Mouse (Mus musculus): Measurements from ENCODE around the gene L1cam.

The L1cam gene

DNA sequence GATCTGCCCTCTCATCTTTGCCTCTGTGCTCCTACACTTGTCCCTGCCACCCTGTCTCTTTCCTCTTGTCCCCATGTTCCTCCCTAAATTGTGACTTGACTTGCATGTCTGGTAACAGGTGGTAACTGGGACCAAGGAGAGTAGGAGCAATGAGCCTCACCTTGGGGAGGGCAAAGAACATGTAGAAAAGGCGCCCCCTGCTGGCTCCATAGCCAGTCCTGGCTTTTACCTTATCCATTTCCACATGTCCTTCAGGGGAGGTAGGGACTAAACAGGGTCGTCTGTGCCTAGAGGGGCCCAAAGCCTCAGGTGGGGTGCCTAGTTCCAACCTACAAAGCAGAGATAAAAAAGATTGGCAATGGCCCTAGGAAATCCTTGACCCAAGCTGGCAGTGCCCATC, at the start of gene L1cam:
Gene L1cam (minus strand): TSS at position 387 of the 400 bp plus-strand sequence.
- no peak for DNase-seq (ENCODE audit: low spot score)

DNA sequence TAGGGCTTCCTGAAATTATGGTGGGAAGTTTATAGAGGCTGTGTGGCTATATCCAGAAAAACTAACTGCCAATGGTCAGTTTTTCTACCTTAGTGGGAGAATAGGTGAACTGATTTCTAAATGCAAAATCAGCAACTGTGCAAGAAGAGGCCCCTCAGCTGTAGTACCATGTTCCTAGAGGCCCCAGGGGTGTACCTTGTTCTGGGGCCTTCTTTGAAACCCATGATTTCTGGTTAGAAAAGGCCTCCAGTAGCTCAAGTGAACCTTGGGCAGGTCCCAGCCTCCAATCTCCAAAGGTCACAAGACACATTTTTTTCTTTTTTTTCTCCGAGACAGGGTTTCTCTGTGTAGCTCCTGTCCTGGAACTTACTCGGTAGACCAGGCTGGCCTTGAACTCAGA, 46.4 kb upstream of the L1cam start:
- DNase-seq (ENCODE audit: low spot score) = no peak

DNA sequence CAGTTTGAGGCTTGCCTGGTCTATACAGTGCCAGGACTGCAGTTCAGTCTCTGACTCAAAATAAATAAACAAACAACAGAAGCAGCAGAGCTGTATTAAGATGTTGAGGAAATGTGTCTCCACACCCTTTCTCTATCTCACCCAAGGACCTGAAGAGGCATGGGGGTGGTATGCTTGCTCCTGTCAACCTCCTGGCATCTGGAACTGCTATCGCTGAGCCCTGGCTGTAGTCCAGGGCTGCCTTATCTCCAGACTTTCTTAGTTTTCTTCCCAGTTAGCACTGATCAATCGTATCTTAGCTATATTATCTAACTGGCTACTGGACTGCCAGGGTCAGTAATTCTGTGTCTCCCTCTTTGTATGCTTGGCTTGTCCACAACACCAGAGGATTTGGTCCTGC, 46.0 kb upstream of the L1cam start:
- no peak for DNase-seq (ENCODE audit: low spot score)

DNA sequence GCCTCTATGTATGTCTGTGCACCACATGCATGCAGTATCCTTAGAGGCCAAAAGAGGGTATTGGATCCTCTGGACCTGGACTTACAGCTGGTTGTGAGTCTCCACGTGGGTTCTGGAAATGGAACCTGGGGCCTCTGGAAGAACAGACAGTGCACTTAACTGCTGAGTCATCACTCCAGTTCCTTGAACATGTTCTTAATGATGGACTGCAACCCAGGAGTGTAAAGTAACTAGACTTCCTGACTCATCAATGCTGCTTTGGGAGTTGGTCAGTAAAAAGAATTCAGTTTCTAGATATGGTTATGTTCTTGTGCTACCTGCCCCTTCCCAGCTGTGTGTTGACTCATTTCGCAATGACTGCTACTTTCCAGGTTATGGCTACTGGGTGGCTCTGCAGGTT, 36.0 kb upstream of the L1cam start:
- no peak for DNase-seq (ENCODE audit: low spot score)

DNA sequence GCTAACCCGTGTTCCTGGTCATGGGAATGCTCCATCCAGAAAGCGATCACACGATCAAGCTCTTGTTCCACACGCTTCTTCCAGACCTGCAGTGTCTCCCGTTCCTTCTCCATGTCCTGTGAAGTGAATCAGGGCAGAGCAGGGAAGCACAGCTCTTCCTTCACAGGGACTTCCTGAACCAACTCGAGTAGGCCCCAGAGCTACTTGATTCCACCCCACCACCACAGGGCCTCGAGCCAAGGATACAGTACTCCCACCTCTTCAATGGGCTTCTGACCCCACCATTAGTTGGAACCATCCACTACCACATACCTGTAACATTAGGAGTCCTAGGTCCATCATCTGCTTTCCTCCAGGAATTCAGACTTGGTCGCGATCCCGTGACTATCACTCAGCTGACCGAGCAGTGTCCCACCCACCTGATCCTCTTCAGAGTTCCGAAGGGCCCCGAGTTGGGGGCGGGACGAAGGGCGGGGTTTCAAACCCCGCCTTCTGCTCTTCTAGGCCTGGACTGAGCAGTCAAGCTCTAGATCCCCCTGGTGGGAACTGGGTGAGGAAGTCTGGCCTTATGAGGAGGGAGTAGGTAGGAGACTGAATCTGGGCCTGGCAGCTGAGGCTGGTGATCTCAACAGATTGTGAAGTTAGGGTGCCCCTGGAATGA, 34.6 kb upstream of the L1cam start, which contains the start of gene Renbp:
Gene Renbp (minus strand): TSS at position 449 of the 661 bp plus-strand sequence.
- DNase-seq (ENCODE audit: low spot score) = no peak

DNA sequence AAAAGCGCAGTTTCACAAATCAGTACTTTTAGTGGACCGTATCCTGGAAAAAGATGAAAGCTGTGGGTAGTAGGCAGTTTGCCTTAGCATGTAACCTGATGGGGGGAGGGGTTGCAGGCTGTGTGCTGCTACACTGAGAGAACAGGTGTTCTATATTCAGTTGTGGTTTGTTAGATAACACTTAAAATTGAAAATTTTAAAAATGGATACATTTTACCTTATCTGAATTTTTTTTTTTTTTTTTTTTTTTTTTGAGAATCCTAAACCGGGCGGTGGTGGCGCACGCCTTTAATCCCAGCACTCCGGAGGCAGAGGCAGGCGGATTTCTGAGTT, 26.6 kb upstream of the L1cam start:
- DNase-seq (ENCODE audit: low spot score) = no peak

DNA sequence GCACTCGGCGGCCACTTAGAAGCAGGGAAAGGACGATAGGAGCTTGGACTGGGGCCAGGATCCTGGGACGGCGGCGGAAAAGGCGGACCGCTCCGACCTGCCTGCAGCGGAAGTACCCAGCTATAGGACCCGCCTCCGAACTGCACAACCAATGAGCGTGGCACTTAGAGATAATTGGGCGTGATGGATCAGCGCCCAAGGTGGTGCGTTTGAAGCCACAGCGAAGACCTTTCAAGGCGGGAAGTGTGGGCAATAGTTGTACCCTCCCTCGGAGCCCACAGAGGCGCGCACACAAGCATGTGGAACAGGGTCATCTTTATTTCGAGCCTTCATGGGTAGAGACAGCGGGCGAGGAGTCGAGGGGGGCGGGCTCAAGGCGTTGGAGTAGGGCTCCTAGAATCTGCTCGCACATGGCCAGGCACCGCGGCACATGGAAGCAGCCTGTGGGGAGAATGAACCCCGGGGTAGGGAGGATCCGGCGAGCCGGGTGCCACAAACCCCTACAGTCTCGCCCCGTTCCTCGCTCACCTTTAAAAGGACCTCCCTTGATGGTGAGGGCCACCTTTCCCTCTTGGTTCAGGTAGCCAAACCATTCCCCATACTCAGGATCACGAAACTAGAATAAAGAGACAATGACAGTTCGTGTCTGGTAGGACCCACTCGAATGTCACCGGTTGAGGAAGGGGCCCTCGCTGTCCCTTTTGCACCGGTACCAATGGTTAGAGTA, 26.1 kb upstream of the L1cam start, which contains the start of the genes Arhgap4 and Naa10:
Gene Arhgap4 (minus strand): TSS at position 48 of the 727 bp plus-strand sequence.
Gene Naa10 (minus strand): TSS at position 122 of the 727 bp plus-strand sequence.
- DNase-seq (ENCODE audit: low spot score) = peak; percentile 42

DNA sequence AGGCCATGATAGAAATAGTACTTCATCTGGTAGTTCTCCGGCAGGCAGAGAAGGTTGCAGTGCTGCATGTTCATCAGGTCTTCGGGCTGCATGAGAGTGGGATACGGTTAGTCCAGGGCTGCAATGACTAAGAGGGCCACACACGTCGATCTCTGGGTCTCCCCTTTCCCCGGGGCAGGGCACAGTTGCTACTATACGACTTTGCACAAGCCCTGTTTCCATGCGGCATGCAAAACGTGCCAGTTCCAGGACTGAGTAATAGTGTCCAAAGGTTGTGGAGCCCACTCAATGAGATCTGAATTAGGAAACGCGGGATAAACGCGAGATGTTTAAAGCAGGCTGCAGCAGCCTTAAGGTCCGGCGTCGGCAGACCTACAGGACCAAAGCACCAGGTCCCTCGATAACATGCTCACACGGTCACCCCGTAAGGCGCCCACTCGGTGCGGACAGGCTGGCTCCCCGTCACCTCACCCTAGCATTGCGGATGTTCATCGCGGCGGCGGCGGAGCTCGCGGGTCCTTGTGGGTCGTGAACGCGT, 25.4 kb upstream of the L1cam start:
- no peak for DNase-seq (ENCODE audit: low spot score)

DNA sequence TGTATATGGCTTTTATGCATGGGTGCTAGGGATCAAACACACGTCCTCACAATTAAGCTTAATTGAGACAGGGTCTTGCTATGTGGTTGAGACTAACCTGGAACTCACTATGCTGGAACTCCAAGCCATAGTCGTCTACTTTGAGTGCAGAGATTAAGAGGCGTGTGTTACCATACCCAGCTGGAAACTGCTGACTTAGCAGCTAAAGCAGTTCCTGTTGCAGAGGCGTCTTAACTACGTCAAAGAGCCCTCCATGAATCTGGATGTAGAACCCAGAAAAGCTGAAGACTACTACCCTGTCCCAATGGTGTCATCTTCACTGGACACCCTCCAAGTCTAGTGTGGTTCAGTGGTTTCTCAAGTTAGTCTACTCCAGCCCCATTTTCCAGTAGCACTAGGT, 22.7 kb upstream of the L1cam start:
- no peak for DNase-seq (ENCODE audit: low spot score)

DNA sequence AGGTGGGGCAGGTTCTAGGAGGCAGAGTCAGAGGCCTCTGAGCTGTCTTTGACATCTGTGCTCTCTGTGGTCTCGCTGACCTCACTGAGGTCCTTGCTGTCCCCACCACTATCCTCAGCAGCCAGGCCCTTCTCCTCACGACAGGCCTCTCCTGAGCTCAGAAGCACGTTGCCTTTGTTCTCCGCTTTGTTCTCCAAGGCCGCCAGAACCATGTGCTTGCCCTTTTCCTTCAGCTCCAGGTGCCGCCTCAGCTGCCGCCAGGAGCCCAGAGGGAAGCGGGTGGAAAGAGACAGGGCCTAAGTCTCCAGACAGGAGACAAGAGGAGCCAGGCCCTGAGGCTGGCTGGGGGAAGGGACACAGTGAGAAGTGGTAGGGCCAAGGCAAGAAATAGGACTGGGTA, 21.0 kb upstream of the L1cam start:
- DNase-seq (ENCODE audit: low spot score) = no peak

DNA sequence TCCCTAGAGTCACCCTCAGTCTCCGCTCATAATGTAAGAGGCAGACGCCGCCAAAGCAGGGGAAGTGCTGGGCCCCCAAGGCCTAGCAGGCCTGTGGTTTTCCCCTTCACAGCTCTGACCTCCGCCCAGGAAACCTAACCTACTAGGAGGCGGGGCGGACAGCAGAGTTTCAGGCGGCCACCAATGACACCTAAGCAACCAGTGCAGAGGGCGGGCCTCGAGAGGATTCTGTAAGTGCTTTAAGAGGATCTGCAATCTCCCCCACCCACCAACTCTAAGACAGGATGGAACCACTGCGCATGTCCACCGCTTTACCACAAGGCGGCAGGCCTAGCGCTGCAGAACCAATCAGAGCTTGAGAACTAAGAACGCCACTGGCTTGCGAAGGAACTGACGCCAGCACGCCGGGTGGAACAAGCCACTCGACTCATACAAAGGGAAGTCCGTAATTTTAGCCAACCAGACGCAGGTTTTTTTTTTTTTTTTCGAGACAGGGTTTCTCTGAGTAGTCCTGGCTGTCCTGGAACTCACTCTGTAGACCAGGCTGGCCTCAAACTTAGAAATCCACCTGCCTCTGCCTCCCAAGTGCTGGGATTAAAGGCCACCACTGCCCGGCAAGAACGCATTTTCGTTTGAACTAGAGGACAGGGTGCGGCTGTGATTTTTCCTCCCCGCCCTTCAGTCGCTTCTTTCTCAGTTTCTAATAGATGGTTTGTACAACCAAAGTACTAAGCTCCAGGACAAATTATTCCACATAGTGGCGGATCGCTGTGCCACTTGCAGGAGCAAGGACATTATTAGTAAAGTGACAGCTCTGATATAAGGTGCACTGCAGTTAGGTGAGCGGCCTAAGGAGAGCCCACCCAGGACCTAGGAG, 19.2 kb upstream of the L1cam start:
- peak; percentile 45 for DNase-seq (ENCODE audit: low spot score)

DNA sequence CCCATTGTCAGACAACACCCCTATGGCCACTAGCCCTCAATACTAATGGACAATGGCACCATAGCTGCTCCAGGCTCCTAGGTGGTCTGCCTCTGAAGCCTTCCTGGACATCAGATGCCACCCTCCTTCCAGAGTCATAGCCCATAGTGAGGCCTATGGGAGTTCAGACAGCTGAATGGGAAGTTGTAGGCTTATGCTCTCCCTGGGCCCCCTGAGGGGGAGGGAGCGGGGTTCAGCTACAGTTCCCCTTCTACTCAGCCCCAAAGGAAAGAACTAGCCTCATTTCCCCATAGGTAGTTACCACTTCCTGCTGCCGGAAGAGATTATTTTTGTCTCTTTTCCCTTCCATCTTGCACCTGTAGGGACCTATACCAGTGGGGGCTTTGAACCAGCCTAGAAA, 15.7 kb upstream of the L1cam start:
- DNase-seq (ENCODE audit: low spot score) = no peak

DNA sequence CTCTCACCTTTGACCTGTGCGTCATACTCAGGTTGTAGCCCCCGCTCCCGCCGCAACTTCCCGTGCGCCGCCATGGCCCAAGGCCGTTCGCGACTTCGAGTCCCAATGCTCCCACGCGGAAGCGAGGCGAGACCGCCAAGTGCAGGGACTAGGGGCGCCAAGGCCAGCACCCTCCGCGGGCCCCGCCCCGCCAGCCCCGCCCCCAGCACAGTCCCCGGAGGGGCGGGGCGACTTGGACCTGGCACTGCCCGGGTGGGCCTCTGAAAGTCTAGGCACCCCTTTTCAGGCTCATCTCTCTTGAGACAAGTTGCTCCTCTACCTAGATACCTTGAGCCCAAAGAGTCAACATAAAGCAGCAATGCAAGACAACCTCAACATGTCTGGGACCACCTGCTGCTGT, 15.3 kb upstream of the L1cam start:
- DNase-seq (ENCODE audit: low spot score) = no peak

DNA sequence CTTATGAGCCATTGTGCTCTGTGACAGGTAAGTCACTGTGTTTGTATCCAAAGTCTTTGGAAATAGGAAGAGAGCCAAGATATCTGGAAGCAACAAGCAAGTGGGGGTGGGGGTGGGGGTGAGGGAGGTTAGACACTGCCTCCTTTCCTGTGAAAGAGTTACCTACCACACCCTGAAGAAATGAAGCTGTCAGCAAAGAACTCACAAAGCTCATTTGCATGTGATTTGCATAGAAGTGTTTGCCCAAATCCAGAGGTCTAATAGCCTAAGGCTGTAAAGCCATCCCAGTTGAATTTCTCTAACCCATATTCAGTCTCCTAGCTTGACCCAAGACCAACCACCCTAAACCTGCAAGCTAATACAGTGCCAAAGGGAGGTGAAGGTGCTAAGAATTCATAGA, 14.5 kb upstream of the L1cam start:
- no peak for DNase-seq (ENCODE audit: low spot score)

DNA sequence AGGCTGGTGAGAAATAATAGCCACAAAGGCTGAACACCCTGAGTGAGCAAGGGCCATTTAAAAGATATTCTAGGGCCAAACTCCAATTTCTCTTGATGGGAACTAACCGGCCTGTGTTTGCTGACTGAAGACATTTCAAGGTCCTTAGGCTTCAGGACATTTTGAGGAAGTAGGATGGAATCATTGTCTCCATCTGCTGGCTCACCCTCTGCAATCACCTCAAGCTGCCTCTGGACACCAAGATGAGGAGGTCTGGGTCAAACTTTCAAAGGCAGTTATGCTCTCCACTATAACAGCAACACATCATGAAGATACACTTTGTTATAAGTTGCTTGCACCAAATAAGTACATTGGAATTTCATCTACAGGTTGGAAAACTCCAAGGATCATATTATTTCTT, 14.1 kb upstream of the L1cam start:
- no peak for DNase-seq (ENCODE audit: low spot score)

DNA sequence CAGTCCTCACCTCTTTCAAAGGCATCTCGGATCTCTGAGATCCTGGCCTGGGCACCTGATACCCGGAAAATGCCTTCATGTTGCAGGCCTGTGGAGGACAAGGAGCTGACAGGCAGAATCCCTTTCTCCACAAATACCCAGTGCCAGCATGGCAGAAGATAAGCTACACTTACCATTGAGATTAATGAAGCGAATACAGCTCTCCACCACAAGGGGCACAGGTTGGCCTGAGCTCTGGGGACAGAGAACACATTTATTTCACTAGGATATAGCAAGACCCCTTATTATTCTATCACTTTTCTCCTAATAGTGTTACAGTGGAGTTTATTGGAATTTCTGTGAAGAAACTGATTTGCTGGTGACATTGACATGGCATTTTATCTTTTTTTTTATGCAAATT, 2.1 kb upstream of the L1cam start:
- no peak for DNase-seq (ENCODE audit: low spot score)

DNA sequence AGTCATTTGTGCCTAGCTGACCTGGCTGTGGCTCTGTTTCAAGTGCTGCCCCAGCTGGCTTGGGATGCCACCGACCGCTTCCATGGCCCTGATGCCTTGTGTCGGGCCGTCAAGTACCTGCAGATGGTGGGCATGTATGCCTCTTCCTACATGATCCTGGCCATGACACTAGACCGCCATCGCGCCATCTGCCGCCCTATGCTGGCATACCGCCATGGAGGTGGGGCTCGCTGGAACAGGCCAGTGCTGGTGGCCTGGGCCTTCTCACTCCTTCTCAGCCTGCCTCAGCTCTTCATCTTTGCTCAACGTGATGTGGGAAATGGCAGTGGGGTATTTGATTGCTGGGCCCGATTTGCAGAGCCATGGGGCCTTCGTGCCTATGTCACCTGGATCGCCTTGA, 3.1 kb downstream of the L1cam start:
- DNase-seq (ENCODE audit: low spot score) = no peak

DNA sequence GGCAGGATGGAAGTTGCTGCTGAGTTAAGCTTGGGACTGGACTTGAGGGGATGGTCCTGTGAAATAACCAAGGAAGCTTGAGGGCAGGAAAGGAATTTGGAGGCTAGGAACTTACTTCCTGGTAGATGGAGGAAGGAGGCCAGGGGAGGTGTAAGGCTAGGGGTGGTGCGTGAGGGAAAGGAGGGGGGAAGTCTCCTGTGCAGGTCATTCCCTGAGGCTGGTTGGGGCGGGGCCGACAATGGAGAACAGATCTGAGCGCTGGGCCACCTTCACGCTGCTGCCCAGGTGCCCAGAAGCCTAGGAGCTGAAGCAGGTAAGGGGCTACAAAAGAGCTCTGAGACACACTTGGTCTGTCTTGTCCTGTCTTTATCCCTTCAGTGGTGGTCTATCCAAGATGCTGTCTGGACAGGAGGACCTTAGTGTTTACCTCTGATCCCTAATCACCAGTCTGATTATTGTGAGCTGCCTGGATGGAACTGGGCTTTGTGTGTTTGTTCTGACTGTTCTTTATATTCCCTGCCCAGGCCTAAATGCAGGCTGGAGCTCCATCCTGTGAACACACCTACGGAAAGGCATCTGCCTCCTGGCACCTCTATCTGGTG, 4.3 kb downstream of the L1cam start, which contains the start of gene Avpr2:
Gene Avpr2 (plus strand): TSS at position 552 of the 602 bp plus-strand sequence.
- no peak for DNase-seq (ENCODE audit: low spot score)

DNA sequence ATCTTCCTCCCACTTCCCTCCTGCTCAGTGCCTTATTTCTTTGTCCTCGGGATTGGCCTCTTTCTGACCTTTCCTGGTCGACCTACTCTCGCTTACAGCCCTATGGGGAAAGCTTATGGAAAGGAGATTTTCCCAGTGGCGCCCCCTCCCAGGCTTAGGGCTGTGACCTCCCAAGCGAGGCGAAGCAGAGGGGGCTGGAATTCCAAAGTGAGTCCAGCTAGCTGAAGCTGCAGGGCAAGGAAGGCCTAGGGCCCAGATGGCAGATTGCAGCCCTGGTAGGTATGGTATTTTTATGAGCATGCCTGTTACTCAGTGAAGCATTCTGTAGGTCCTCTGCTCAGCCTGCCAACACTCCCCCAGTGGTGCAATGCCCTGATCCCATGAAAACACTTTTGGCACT, 14.4 kb downstream of the L1cam start:
- no peak for DNase-seq (ENCODE audit: low spot score)

DNA sequence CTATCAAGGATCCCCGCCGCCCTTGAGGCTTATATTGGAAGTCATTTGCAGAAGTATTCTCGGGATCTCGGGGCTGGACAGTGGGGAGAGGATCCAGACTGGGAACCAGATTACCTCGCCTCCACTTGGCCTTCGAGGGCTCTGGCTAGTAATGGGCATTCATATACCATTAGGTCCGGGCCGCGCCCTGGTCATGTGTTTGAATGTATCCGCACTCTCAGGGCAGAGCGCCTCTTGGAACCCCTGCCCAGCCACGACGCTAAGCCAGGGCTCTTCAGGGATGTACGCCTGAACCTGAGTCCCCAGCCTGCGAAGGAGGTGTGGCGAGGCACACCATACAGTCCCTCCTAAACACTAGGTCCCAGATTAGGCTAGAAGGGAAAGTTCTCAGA, 14.9 kb downstream of the L1cam start:
- no peak for DNase-seq (ENCODE audit: low spot score)

DNA sequence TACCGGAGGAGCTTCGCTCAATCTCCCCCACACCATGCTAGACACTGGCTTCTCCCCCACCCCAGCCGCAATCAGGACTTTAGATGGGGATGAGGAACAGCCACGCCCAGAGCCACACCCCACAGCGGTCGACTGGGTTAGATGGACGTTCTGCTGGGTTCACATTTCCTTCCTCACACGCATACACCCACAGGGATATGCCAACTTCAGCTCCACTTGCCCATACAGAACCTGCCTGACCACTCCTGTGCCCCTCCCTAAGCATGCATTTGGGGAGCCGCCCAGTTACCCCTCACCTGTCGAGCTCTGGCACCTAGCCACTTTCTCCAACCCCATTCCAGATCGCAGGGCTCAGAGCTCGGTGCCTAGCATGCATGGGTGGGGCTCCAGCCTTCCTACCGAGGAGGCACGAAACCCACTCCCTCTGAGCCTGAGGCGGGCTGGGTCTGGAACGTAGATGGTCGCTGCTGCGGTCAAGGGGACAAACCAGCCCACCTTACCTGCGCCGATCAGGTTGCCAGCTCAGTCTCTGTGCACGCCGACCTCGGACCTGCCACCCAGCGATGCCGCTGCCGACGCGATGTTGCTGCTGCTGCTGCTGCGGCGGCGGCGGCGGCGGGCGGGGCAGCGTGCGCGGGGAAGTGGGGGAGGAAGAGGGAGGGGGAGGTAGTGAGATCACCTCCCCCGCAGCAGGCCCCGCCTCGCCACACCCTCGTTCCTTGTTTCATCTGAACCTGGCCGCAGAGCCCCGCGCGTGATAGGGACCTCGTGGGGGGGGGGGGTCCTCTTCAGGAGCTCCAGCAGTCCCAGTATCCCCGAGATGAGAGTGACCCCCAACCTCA, 15.5 kb downstream of the L1cam start:
- DNase-seq (ENCODE audit: low spot score) = no peak
